Mouse (Mus musculus) lung, postnatal 0 days (tissue): ENCODE data around the gene Gmcl1.

Experiments used
- CTCF ChIP-seq: IDR thresholded peaks from 2 replicates; pipeline ENCODE4 v1.5.1; 2016; ENCODE audit warnings: antibody characterized with exemption, mild to moderate bottlenecking
- EP300 ChIP-seq: IDR thresholded peaks from 2 replicates; pipeline ENCODE4 v1.6.1; 2016; ENCODE audit warnings: antibody characterized with exemption, mild to moderate bottlenecking, control low read depth

DNA sequence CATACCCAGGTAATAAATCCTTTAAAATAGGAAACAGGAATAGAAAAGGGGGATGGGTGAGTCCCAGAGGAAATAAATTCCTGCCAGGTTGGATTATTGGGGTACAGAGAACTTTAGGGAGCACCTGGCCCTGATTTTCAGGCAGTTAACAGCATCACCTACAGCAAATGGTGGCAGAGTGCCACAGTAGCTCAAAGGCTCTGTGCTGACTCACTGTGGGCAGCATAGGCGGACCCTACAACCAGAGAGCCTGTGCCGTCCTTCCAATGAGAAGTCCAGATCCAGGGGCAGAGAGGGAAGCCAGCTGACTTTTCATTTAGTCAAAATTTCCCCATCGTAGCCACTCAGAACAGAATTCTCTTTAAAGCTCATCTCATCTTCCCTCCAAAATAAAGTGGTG lies 44.0 kb upstream of the Gmcl1 start:
- TF ChIP-seq CTCF (no peak), EP300 (no peak)
